Mouse (Mus musculus) erythroid progenitor cell, adult 5-6 weeks (primary cell): ENCODE results near the gene Cdc42bpb. TPM values are rescaled to one million over a fixed set of nuclear protein-coding genes. Genes with fewer than 3 reads are reported as not detected.

Source experiments
- ATAC-seq: replicated peaks from 2 replicates; pipeline ENCODE4 v1.8.0; 2016; ENCODE audit warnings: moderate number of reproducible peaks, mild to moderate bottlenecking, moderate TSS enrichment, inconsistent platforms; ENCODE audit not compliant: poor library complexity, low FRiP score, severe bottlenecking
- total RNA-seq, 2 experiments: library from RNA; stranded (forward) in 1 of 2; stranded (reverse) in 1 of 2; fragments of 150-400 nt in 1 of 2; fragments of 186-747, 209-891 nt in 1 of 2; gene quantifications; 2 replicates each; pipeline versions ENCODE4 v1.2.3 to v1.2.4; 2015 to 2017; ENCODE audit warnings: low replicate concordance in 2 of 2

Gene Cdc42bpb
- total RNA-seq (2015; ENCODE audit: low replicate concordance): 0.42 and 9.7 TPM in 2 replicates
- 0.64 and 9.7 TPM in 2 replicates for total RNA-seq (2017; ENCODE audit: low replicate concordance)

GRCm38 (mm10) chr12:111377376-111377973 lies at the start of gene Cdc42bpb:
TSS of gene Cdc42bpb (minus strand) at chr12:111377718.
- ATAC-seq: no peak

- ATAC-seq: peak; percentile 77
Measured at GRCm38 (mm10) chr12:111425789-111426460, 48.4 kb upstream of the Cdc42bpb start.

GRCm38 (mm10) chr12:111425258-111425657 lies 47.7 kb upstream of the Cdc42bpb start:
- ATAC-seq: peak; percentile 47

GRCm38 (mm10) chr12:111424547-111424946 lies 47.0 kb upstream of the Cdc42bpb start:
- ATAC-seq: no peak

GRCm38 (mm10) chr12:111423570-111424129 lies 46.1 kb upstream of the Cdc42bpb start:
- ATAC-seq: no peak

- ATAC-seq: no peak
Measured at GRCm38 (mm10) chr12:111422852-111423251, 45.3 kb upstream of the Cdc42bpb start.

GRCm38 (mm10) chr12:111420946-111421709 lies 43.6 kb upstream of the Cdc42bpb start:
- ATAC-seq: no peak

- no peak for ATAC-seq
Measured at GRCm38 (mm10) chr12:111419918-111420317, 42.4 kb upstream of the Cdc42bpb start.

GRCm38 (mm10) chr12:111416921-111417779 lies 39.6 kb upstream of the Cdc42bpb start, which contains the start of gene Exoc3l4:
TSS of gene Exoc3l4 (plus strand) at chr12:111417017.
- no peak for ATAC-seq

GRCm38 (mm10) chr12:111413300-111413699 lies 35.8 kb upstream of the Cdc42bpb start:
- ATAC-seq: peak; percentile 90

GRCm38 (mm10) chr12:111412581-111413284 lies 35.2 kb upstream of the Cdc42bpb start:
- 0 out of 2 replicates have a peak, but pooled peaks have one; percentile 1 for ATAC-seq

GRCm38 (mm10) chr12:111411631-111412355 lies 34.3 kb upstream of the Cdc42bpb start:
- ATAC-seq: no peak

GRCm38 (mm10) chr12:111409583-111409982 lies 32.1 kb upstream of the Cdc42bpb start:
- ATAC-seq: no peak

- no peak for ATAC-seq
Measured at GRCm38 (mm10) chr12:111406622-111407021, 29.1 kb upstream of the Cdc42bpb start, which contains the start of gene Lbhd2. TSS of gene Lbhd2 (plus strand) at chr12:111406809.

- ATAC-seq: no peak
Measured at GRCm38 (mm10) chr12:111404880-111405279, 27.4 kb upstream of the Cdc42bpb start.

GRCm38 (mm10) chr12:111401454-111402184 lies 24.1 kb upstream of the Cdc42bpb start:
- peak; percentile 78 for ATAC-seq

GRCm38 (mm10) chr12:111396997-111397396 lies 19.5 kb upstream of the Cdc42bpb start:
- ATAC-seq: no peak
